Mouse (Mus musculus): ENCODE data around the gene Golga1. TPM values are rescaled to one million over a fixed set of nuclear protein-coding genes. Genes with fewer than 3 reads are reported as not detected.

Golga1 gene
- polyA plus RNA-seq, 1 experiment from 2014 or later: 38.3 TPM

DNA sequence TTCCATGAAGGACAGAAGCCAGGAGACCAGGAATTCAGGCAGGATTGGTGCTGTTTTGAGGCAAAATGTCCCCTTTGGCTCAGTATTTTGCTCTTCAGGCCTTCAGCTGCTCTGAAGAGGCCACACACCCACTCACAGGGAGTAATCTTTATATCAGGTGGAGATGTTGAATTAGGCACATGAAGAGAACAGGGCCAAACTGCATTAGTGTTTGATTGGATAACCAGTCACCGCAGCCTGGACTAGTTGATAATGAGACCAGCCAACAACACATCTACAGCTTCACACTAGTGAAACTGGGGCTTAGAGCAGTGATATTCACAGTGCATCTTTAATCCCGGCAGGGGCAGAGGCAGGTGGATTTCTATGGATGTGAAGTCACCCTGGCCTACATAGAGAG, 76.4 kb downstream of the Golga1 start:
- ATAC-seq: no peak
- Histone ChIP-seq H3K4me1 (peaks cover 8% of the 10 kb centered on the region), H3K27ac (no peak overlapping the region), H3K4me3 (no peak overlapping the region), H3K9ac (no peak overlapping the region), H3K36me3 (ENCODE audit: poor library complexity, severe bottlenecking) (no peaks in the 10 kb centered on the region), H3K27me3 (no peaks in the 10 kb centered on the region), H3K9me3 (replicated peaks) (no peaks in the 10 kb centered on the region), H3K4me2 (no peak overlapping the region)
- 91% methylated on average over 2 of the region's 2 CpGs for WGBS

DNA sequence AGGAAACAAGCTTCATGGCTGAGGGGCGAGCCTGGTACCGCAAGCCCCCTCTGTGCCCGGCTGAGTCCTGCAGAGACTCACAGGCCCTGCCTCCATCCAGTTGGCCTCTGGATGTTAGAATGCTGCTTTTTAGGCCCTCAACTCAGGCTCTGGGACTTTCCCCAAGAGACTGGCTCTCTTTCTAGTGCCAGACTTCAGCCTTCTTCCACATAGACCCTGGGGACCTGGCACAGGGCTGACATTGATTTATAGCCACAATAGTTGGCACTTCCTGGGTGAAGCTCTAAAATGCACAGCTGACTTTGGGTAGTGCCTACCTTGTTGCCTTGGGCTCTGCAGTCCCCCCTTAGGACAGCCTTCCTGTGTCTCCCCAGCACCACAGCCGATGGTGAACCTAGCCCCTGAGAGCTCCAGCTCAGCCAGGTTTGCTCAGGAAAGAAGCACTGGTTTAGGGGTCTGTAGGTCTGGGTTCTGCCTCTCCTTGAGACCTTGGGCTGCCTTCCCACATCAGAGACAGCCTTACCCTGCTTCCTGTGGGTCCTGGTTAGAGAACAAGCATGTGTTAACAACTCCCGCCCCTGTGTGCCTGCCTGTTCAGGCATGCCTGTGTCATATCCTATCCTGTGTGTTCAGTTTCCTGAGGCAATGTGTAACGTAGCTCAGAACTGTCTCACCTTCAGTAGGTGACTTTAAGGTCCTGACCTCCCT, 77.4 kb downstream of the Golga1 start:
- H3K27ac ChIP-seq: no peak overlapping the region
- 87% methylated on average over 6 of the region's 6 CpGs for WGBS
- H3K4me2 ChIP-seq: no peak overlapping the region
- peaks cover 8% of the 10 kb centered on the region for H3K4me1 ChIP-seq
- no peaks in the 10 kb centered on the region for H3K36me3 ChIP-seq (ENCODE audit: poor library complexity, severe bottlenecking)
- no peak overlapping the region for H3K4me3 ChIP-seq
- ATAC-seq: no peak
- H3K9ac ChIP-seq: no peak overlapping the region
- H3K27me3 ChIP-seq: no peaks in the 10 kb centered on the region
- H3K9me3 ChIP-seq (replicated peaks): peaks cover 6% of the 10 kb centered on the region; the same call in 1 of the 2 replicates

DNA sequence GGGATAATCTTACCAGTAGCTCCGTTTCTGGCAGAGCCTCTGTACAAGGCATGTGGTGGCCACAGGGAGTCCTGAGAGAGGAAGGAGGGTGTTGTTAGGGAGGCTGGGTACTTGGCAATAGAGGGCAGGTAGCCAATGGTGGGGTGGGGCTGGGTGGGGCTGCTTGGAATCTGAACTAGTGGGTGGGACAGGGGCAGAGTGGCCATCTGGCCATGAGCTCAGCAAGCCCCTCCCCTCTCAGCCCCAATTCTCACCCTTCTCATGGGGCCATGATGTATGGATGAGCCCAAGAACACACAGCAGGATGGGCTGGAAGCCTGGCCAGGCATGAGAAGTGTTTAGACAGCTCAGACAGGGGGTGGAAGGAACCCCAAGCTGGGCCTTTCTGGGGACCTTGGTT, 78.0 kb downstream of the Golga1 start:
- Histone ChIP-seq H3K4me2 (no peak overlapping the region), H3K4me3 (no peak overlapping the region), H3K9me3 (replicated peaks) (peaks cover 6% of the 10 kb centered on the region; the same call in 1 of the 2 replicates), H3K27me3 (no peaks in the 10 kb centered on the region), H3K27ac (no peak overlapping the region), H3K4me1 (peaks cover 3% of the 10 kb centered on the region), H3K36me3 (ENCODE audit: poor library complexity, severe bottlenecking) (no peaks in the 10 kb centered on the region), H3K9ac (no peak overlapping the region)
- 82% methylated on average over 1 of the region's 1 CpGs for WGBS
- no peak for ATAC-seq

DNA sequence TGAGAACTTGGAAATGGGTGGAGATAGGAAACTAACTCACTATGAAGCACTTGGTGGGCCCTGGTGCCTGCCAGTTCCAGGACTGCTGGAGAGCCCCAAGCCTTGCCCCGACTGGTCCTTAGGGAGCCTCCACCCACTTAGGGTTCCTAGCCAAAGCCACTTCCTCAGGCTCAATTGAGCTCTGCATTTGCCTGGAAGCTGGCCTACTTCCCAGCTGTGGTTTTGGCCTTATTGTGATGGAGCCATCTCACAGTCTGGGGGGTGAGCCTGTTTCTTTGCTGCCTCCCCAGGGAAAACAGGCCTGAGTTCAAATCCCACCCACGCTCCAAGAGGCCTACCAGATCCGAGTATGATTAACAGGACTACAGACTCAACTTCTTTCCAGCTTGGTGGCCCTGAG, 78.8 kb downstream of the Golga1 start:
- Histone ChIP-seq H3K27ac (no peak overlapping the region), H3K9ac (no peak overlapping the region), H3K9me3 (replicated peaks) (peaks cover 6% of the 10 kb centered on the region; the same call in 1 of the 2 replicates), H3K4me2 (no peak overlapping the region), H3K4me1 (no peaks in the 10 kb centered on the region), H3K4me3 (no peak overlapping the region), H3K36me3 (ENCODE audit: poor library complexity, severe bottlenecking) (no peaks in the 10 kb centered on the region), H3K27me3 (no peaks in the 10 kb centered on the region)
- ATAC-seq: no peak
- WGBS: 82% methylated on average over 3 of the region's 3 CpGs

DNA sequence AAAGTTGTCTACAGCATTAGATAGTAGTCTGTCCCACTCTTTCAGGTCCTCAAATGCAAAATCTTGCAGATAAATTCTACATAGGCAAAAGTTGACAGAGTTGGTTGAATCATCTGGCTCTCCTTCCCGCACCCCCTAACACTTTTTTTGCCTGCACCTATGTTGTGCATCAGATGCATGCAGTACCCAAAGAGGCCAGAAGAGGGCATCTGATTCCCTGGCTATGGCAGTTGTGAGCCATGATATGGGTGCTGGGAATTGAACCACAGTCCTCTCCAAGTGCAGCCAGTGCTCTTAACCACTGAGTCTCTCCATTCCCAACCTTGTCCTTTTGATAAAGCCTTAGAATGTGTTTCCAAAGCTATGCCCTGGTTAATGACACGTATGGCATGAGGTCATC, 81.9 kb downstream of the Golga1 start:
- ATAC-seq: no peak
- peaks cover 6% of the 10 kb centered on the region; the same call in 1 of the 2 replicates for H3K9me3 ChIP-seq (replicated peaks)
- H3K4me3 ChIP-seq: no peak overlapping the region

DNA sequence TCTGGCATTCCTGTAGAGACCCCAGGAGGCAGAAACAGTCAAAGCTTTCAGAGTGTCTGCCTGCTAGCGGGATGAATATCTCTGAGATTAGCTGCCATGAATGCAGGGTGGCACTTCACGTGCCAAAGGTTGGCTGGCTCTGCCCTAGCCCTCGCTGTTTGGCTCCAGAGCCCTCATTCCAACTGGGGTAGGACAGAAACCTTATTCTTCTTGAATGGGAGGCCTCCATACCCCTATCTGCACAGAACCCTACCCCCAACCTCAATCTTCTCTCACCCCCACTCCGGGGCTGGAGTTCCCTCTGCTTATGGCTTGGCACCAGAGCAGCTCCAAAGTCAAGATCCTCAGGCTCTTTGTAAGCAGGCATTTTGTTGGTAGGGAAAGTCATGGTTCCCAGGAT, 87.5 kb downstream of the Golga1 start:
- Histone ChIP-seq H3K36me3 (ENCODE audit: poor library complexity, severe bottlenecking) (no peaks in the 10 kb centered on the region), H3K9ac (no peak overlapping the region), H3K27me3 (no peaks in the 10 kb centered on the region), H3K4me3 (no peak overlapping the region), H3K9me3 (replicated peaks) (no peaks in the 10 kb centered on the region), H3K4me1 (no peaks in the 10 kb centered on the region), H3K4me2 (no peak overlapping the region), H3K27ac (no peak overlapping the region)
- 68% methylated on average over 4 of the region's 4 CpGs for WGBS
- ATAC-seq: no peak

More for the DNA sequence above, 81.9 kb downstream of the Golga1 start:
- 93% methylated on average over 2 of the region's 2 CpGs for WGBS
- no peak overlapping the region for H3K27ac ChIP-seq
- no peak overlapping the region for H3K9ac ChIP-seq
- no peaks in the 10 kb centered on the region for H3K36me3 ChIP-seq (ENCODE audit: poor library complexity, severe bottlenecking)
- no peaks in the 10 kb centered on the region for H3K4me1 ChIP-seq
- H3K27me3 ChIP-seq: no peaks in the 10 kb centered on the region
- H3K4me2 ChIP-seq: no peak overlapping the region

DNA sequence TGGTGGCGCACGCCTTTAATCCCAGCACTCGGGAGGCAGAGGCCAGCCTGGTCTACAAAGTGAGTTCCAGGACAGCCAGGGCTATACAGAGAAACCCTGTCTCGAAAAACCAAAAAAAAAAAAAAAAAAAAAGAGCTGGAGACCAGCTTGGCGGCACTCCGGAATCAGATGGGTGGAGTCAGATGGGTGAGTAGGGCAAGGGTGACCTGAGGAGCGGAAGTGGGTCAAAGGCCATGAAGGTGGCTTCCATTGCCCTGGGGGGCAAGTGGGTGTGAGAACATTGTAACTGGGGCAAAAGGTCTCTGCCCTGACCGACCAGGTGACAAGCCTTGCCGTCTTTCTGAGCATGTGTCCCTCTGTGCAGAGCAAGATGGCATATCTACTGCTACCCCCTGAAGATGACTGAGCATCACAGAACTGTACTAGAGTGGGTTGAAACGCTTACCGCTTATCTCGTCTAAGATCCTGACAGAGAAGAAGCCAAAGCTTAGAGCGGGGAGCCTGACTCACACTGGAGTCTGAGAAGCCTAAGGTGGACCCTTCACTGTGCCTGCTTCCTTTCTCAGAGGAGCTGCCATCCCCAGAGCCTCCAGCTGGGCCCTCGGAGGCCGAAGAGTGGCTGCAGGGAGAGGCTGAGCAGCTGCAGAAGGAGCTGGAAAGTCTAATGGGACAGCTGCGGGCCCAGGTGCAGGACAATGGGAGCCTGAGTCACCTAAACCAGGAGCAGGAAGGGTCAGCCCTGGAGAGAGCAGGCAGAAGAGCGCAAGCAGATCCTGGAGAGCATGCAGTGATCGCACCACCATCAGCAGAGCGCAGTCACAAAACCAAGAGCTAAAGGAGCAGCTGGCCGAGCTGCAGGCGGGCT, 89.2 kb downstream of the Golga1 start:
- ATAC-seq: no peak
- Histone ChIP-seq H3K9me3 (replicated peaks) (no peaks in the 10 kb centered on the region), H3K4me1 (no peaks in the 10 kb centered on the region), H3K27me3 (no peaks in the 10 kb centered on the region), H3K27ac (no peak overlapping the region), H3K36me3 (ENCODE audit: poor library complexity, severe bottlenecking) (no peaks in the 10 kb centered on the region), H3K4me2 (no peak overlapping the region), H3K4me3 (no peak overlapping the region), H3K9ac (no peak overlapping the region)
- WGBS: 84% methylated on average over 20 of the region's 21 CpGs

DNA sequence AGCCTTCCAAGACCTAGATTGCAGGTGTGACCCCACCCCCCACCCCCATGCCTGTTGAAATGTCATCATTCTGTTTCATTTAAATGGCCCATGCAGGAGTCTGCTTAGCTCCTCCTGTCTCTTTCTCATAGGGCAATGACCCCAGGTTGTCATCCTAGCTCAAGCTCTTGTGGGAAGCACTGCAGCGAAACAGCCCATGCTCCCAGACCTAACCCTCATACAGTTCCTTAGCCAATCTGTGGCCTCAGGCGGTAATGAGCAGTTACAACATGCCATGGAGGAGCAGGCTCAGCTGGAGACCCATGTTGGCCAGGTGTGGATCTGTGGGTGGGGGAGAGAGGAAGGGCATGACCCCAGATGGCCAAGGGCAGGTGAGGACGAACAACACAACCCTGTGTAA, 90.2 kb downstream of the Golga1 start:
- Histone ChIP-seq H3K36me3 (ENCODE audit: poor library complexity, severe bottlenecking) (no peaks in the 10 kb centered on the region), H3K27ac (no peak overlapping the region), H3K4me2 (no peak overlapping the region), H3K9ac (no peak overlapping the region), H3K27me3 (no peaks in the 10 kb centered on the region), H3K9me3 (replicated peaks) (no peaks in the 10 kb centered on the region), H3K4me3 (no peak overlapping the region), H3K4me1 (no peaks in the 10 kb centered on the region)
- ATAC-seq: no peak
- 88% methylated on average over 3 of the region's 3 CpGs for WGBS

DNA sequence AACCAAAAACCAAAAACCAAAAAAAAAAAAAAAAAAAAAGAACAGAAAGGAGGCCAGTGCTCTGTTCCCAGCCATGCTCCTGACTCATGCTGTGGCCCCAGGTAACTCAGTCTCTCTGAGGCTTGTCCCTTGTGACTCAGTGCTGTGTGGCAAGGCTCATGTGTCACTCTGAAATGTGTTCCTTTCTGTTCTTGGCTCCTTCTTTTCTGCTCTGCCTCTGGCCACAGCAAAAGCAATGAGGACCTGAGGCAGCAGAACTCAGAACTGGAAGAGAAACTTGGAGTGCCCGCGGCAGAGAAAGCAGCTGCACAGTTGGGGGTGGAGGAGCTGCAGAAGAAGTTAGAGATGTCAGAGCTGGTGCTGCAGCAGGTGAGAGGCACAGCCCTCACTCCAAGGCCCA, 91.2 kb downstream of the Golga1 start:
- H3K9me3 ChIP-seq (replicated peaks): no peaks in the 10 kb centered on the region
- no peak overlapping the region for H3K9ac ChIP-seq
- no peak overlapping the region for H3K4me3 ChIP-seq
- H3K36me3 ChIP-seq (ENCODE audit: poor library complexity, severe bottlenecking): no peaks in the 10 kb centered on the region
- ATAC-seq: no peak
- H3K4me1 ChIP-seq: no peaks in the 10 kb centered on the region
- no peaks in the 10 kb centered on the region for H3K27me3 ChIP-seq
- no peak overlapping the region for H3K4me2 ChIP-seq
- no peak overlapping the region for H3K27ac ChIP-seq
- 38% methylated on average over 2 of the region's 2 CpGs for WGBS

DNA sequence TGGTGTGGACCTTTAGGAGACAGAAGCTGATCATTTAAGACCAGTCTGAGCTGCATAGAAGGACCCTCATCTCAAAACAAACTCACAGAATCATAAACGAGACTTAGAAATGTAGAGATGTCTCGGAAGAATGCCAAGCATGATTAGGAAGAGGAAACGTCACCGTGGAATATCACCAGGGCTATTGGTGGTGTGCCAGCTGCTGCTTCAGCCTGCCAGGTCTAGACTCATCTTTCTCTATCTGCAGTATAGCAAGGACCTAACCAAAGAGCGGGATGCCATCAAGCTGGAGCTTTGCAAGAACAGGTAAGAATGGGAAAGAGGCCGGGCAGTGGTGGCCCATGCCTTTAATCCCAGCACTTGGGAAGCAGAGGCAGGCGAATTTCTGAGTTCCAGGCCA, 91.6 kb downstream of the Golga1 start:
- WGBS: 82% methylated on average over 7 of the region's 7 CpGs
- Histone ChIP-seq H3K4me3 (no peak overlapping the region), H3K9ac (no peak overlapping the region), H3K27me3 (no peaks in the 10 kb centered on the region), H3K27ac (no peak overlapping the region), H3K4me1 (no peaks in the 10 kb centered on the region), H3K4me2 (no peak overlapping the region), H3K9me3 (replicated peaks) (no peaks in the 10 kb centered on the region), H3K36me3 (ENCODE audit: poor library complexity, severe bottlenecking) (no peaks in the 10 kb centered on the region)
- no peak for ATAC-seq

DNA sequence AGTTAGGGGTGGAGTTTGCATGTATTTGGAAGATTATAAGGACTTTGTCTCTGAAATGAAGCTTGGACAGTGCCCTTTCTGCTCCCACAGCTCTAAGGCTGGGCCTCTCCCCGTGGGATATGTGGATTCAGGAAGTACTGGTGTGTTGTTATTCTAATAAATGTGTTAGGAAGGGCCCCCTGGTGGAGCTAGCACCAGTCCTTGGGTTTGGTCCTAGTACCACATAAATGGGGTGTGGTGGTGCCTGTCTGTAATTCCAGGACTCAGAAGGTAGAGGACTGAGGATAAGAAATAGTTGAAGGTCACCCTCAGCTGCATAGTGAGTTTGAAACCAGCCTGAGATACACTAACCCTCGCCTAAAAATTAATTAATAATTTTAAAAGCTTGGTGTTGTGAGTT, 92.1 kb downstream of the Golga1 start:
- Histone ChIP-seq H3K4me3 (no peak overlapping the region), H3K9ac (no peak overlapping the region), H3K4me1 (no peaks in the 10 kb centered on the region), H3K4me2 (no peak overlapping the region), H3K36me3 (ENCODE audit: poor library complexity, severe bottlenecking) (no peaks in the 10 kb centered on the region), H3K9me3 (replicated peaks) (no peaks in the 10 kb centered on the region), H3K27ac (no peak overlapping the region), H3K27me3 (no peaks in the 10 kb centered on the region)
- WGBS: 43% methylated on average over 2 of the region's 2 CpGs
- no peak for ATAC-seq

DNA sequence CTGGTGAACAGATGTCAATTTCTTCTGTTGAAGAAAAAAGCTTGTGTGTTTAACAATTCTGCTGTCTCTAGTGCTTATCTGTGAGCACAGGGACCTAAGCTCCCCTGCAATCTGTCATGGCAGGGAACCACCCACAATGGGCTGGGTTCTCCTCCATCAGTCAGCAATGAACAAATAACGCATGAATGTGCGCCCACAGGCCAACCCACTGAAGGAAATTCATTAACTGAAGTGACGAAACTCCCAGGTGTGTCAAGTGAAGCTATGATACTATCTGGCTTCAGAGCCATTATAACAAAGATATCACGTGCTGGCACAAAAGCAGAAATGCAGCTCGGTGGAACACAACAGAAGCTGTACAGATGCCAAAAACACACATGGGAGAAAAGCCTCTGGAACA, 95.3 kb downstream of the Golga1 start:
- H3K4me1 ChIP-seq: no peaks in the 10 kb centered on the region
- ATAC-seq: no peak
- WGBS: 84% methylated on average over 5 of the region's 5 CpGs
- H3K27ac ChIP-seq: no peak overlapping the region
- no peak overlapping the region for H3K9ac ChIP-seq
- H3K27me3 ChIP-seq: no peaks in the 10 kb centered on the region
- H3K9me3 ChIP-seq (replicated peaks): no peaks in the 10 kb centered on the region
- no peak overlapping the region for H3K4me2 ChIP-seq
- H3K36me3 ChIP-seq (ENCODE audit: poor library complexity, severe bottlenecking): no peaks in the 10 kb centered on the region
- H3K4me3 ChIP-seq: no peak overlapping the region
